Mouse (Mus musculus) sigmoid colon, adult 10 weeks (tissue): ENCODE measurements around the gene Gm2663. TPM values are rescaled to one million over a fixed set of nuclear protein-coding genes. Genes with fewer than 3 reads are reported as not detected.

ENCODE experiments used
- polyA plus RNA-seq: library from polyadenylated mRNA; stranded (reverse); fragments of 350-450 nt; fragmentation: Illumina TruSeq; extraction: RNeasy Lipid Tissue Mini Kit (QIAGEN cat#74804); gene quantifications from one replicate; pipeline ENCODE4 v1.2.3, GENCODE M21; 2014; ENCODE audit warnings: low read depth, low replicate concordance

The Gm2663 gene
- not detected for polyA plus RNA-seq

GRCm38 (mm10) chr6:40999379-40999778 is at the start of gene Gm2663:
Gene Gm2663 (minus strand): TSS chr6:40999479.

GRCm38 (mm10) chr6:41035409-41035808 is 36.1 kb upstream of the Gm2663 start, which contains the start of gene 2210010C04Rik:
Gene 2210010C04Rik (minus strand): TSS chr6:41035509.

GRCm38 (mm10) chr6:40964454-40964853 is 34.8 kb downstream of the Gm2663 start, which contains the start of gene 1810009J06Rik:
Gene 1810009J06Rik (plus strand): TSS chr6:40964754.

GRCm38 (mm10) chr6:40951770-40952169 is 47.5 kb downstream of the Gm2663 start, which contains the start of gene Gm4744:
Gene Gm4744 (minus strand): TSS chr6:40951870.

Other genes starting within 250 kb of the Gm2663 start
- not detected for gene Moxd2, start 112.0 kb downstream of the Gm2663 start, polyA plus RNA-seq
- not detected for gene Prss58, start 99.1 kb downstream of the Gm2663 start, polyA plus RNA-seq
- gene 1700074P13Rik, start 58.9 kb downstream of the Gm2663 start, polyA plus RNA-seq, result not detected
- gene Gm4744, start 47.6 kb downstream of the Gm2663 start, polyA plus RNA-seq, result not detected
- not detected for gene 1810009J06Rik, start 34.7 kb downstream of the Gm2663 start, polyA plus RNA-seq
- 6.6 TPM for gene 2210010C04Rik, start 36.0 kb upstream of the Gm2663 start, polyA plus RNA-seq